8 mouse cellular contexts compared by ENCODE assay signal in the genomic region with DNA sequence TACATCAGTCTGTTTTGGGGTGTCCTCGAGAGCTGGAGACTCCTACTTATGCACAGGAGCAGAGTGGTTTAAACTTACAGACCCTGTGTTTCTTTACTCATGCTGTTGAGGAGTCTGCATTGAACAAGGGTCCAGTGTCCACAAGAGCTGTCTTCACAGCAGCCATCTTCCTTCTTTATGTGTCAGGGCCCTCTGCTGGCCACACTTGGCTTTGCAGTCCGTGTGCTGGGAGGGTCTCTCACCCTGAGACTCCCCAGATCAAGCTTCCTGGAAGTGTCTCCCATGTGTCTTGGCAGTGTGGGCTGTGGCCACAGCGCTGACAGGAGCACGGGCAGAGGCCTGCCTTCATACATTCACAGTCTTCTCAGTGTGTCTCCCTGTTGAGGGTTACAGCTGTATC. TPM values are rescaled to one million over a fixed set of nuclear protein-coding genes. Genes with fewer than 3 reads are reported as not detected.
A peak's percentile ranks its signal among the peaks of the same experiment; 100 is the strongest.
DNase-seq lines count a peak whose midpoint lies in the region; ATAC-seq and TF ChIP-seq lines count a peak whose summit lies in the region.

No protein-coding gene starts in this region.

- no peak for TF ChIP-seq POLR2A in small intestine, adult 2 months (IDR thresholded peaks at IDR 0.05; ENCODE audit: low read depth, low read length)

- ATAC-seq in liver, embryonic 14.5 days (ENCODE audit: insufficient read depth), result no peak

- H3K9ac ChIP-seq in liver, embryonic 14.5 days (replicated peaks), result no peak overlapping the region

- H3K27ac ChIP-seq in liver, embryonic 14.5 days, result no peak overlapping the region
- H3K27ac ChIP-seq in small intestine, adult 2 months (ENCODE audit: insufficient read depth, low read depth, low read length), result no peak overlapping the region

- H3K9me3 ChIP-seq in liver, embryonic 14.5 days (ENCODE audit: control insufficient read depth, low read length), result no peaks in the 10 kb centered on the region

- DNase-seq in layer of hippocampus, adult 11-12 months (ENCODE audit: low spot score), result peak; percentile 47
- DNase-seq in layer of hippocampus, adult 8-10 months (ENCODE audit: low spot score in 2 of 2), result no peak
- peak; percentile 75 for DNase-seq in ES-CJ7 (ENCODE audit: low read depth, low spot score)
- DNase-seq in adrenal gland, postnatal 10 days, result peak; percentile 46
- peak; percentile 26 to 62 for DNase-seq in heart, postnatal 10 days
- peak in 1 of 3 experiments; percentile 9 for DNase-seq in liver, embryonic 14.5 days (ENCODE audit: low read depth in 3 of 3, low spot score in 3 of 3)
- DNase-seq in cerebellum, adult 11-12 months, result no peak

- peak; percentile 84 for TF ChIP-seq CTCF in liver, embryonic 14.5 days (IDR thresholded peaks at IDR 0.05; ENCODE audit: low read depth)
- peak; percentile 57; the same call in 1 of the 2 replicates for TF ChIP-seq CTCF in small intestine, adult 2 months (IDR thresholded peaks at IDR 0.05; ENCODE audit: extremely low read depth, insufficient read length, insufficient replicate concordance, low read depth, low read length)

- no peak for TF ChIP-seq EP300 in liver, embryonic 14.5 days (IDR thresholded peaks at IDR 0.05; ENCODE audit: low read depth)

- no peak overlapping the region for H3K4me2 ChIP-seq in liver, embryonic 14.5 days (ENCODE audit: low read depth)

- H3K27me3 ChIP-seq in liver, embryonic 14.5 days (ENCODE audit: control insufficient read depth, insufficient read depth, low read length), result no peaks in the 10 kb centered on the region
- no peaks in the 10 kb centered on the region for H3K27me3 ChIP-seq in small intestine, adult 2 months (ENCODE audit: control insufficient read depth, insufficient read depth, low read length)

- no peaks in the 10 kb centered on the region for H3K36me3 ChIP-seq in liver, embryonic 14.5 days (replicated peaks; ENCODE audit: control insufficient read depth, insufficient read depth, low read depth)
- peaks cover 12% of the 10 kb centered on the region for H3K36me3 ChIP-seq in small intestine, adult 2 months (ENCODE audit: control insufficient read depth, insufficient read depth, low read length)

- no peaks in the 10 kb centered on the region for H3K4me1 ChIP-seq in liver, embryonic 14.5 days (replicated peaks; ENCODE audit: control insufficient read depth in 2 of 2, insufficient read depth in 2 of 2, low read length in 1 of 2)
- H3K4me1 ChIP-seq in small intestine, adult 2 months (ENCODE audit: control insufficient read depth, insufficient read depth, insufficient read length, low read length), result no peaks in the 10 kb centered on the region

- intact Hi-C loops in heart, postnatal 10 days (cut with DNase I), result loop anchor here (1.0 to 10.0 kb wide), 3 partner anchors 72 to 749 kb away; no protein-coding TSS in a partner anchor

- H3K4me3 ChIP-seq in liver, embryonic 14.5 days (ENCODE audit: insufficient read depth in 1 of 2, low read depth in 2 of 2, low read length in 2 of 2), result no peak overlapping the region
- no peak overlapping the region for H3K4me3 ChIP-seq in small intestine, adult 2 months (ENCODE audit: low read depth, low read length)

- 19% methylated on average over 4 of the region's 4 CpGs for WGBS in liver, embryonic 14.5 days (ENCODE audit: insufficient replicate concordance)
- 44% methylated on average over 4 of the region's 4 CpGs for WGBS in small intestine, adult 2 months

RNA-seq across cellular contexts. Expression of a gene that starts 48.0 kb away (rescaled TPM):
- 10 to 100 TPM; 23.0 to 32.2 (median 26.0) TPM for total RNA-seq in layer of hippocampus, adult 8-10 months (2022)
- 10 to 100 TPM; 22.6 to 29.4 TPM for total RNA-seq in adrenal gland, postnatal 10 days (2021)
- total RNA-seq in heart, postnatal 10 days (2021), result 10 to 100 TPM; 11.3 to 11.9 TPM
- polyA plus RNA-seq in liver, embryonic 14.5 days (2012; rRNA removed), result 3.3 and 4.0 TPM in 2 replicates
- 5.9 and 6.1 TPM in 2 replicates for polyA plus RNA-seq in liver, embryonic 14.5 days (2014; fragmentation: Nextera tagmentation; extraction: Ambion mirVana)
- 5.5 and 11.3 TPM in 2 replicates for polyA plus RNA-seq in small intestine, adult 2 months (2012; rRNA removed)

Comparison
In these comparisons a context has a peak if more than half of its experiments do, and no peak if none do; other contexts are left out.
1. DNase-seq: peak in layer of hippocampus, adult 11-12 months (single experiment), ES-CJ7 (single experiment), adrenal gland, postnatal 10 days (single experiment) and heart, postnatal 10 days (2 of 2); none in layer of hippocampus, adult 8-10 months (0 of 2) and cerebellum, adult 11-12 months (single experiment).